Mouse (Mus musculus) adipose tissue, adult 10 weeks (tissue): ENCODE results near the gene Myef2. TPM values are rescaled to one million over a fixed set of nuclear protein-coding genes. Genes with fewer than 3 reads are reported as not detected.

ENCODE experiments used
- polyA plus RNA-seq: library from polyadenylated mRNA; stranded (reverse); fragments of 350-450 nt; fragmentation: Illumina TruSeq; extraction: RNeasy Lipid Tissue Mini Kit (QIAGEN cat#74804); gene quantifications from one replicate; pipeline ENCODE4 v1.2.3, GENCODE M21; 2014; ENCODE audit warnings: low read depth, low replicate concordance

Myef2 gene
- 16.7 TPM for polyA plus RNA-seq

GRCm38 (mm10) chr2:125123477-125123852, at the start of gene Myef2:
TSS of gene Myef2 (minus strand) at chr2:125123661.

GRCm38 (mm10) chr2:125152388-125152787, 28.9 kb upstream of the Myef2 start, which contains the start of gene Slc12a1:
TSS of gene Slc12a1 (plus strand) at chr2:125152505.

GRCm38 (mm10) chr2:125135903-125136811, 12.7 kb upstream of the Myef2 start, which contains the start of gene Ctxn2:
TSS of gene Ctxn2 (plus strand) at chr2:125136692.

GRCm38 (mm10) chr2:125067894-125068293, 55.6 kb downstream of the Myef2 start, which contains the start of gene Slc24a5:
TSS of gene Slc24a5 (plus strand) at chr2:125068124.

Other genes starting within 250 kb of the Myef2 start
- not detected for gene Slc24a5, start 55.5 kb downstream of the Myef2 start, polyA plus RNA-seq
- not detected for gene Ctxn2, start 13.0 kb upstream of the Myef2 start, polyA plus RNA-seq
- gene Slc12a1, start 28.8 kb upstream of the Myef2 start, polyA plus RNA-seq: not detected
- 17.8 TPM for gene Dut, start 123.5 kb upstream of the Myef2 start, polyA plus RNA-seq